Mouse (Mus musculus) limb, embryonic 11.5 days (tissue): Measurements from ENCODE around the gene Mark3. TPM values are rescaled to one million over a fixed set of nuclear protein-coding genes. Genes with fewer than 3 reads are reported as not detected.
"Not testable (repeated sequence)": the region's sequence is repeated elsewhere in the genome, so short reads cannot be mapped to it uniquely, and the experiment has no call there.

ENCODE experiments used
- ATAC-seq: fragments of 200-750 bp; cut with Nextera tagmentation; 2 replicates; pipeline ENCODE4 v1.8.0; 2017; ENCODE audit warnings: low read depth; ENCODE audit not compliant: insufficient number of reproducible peaks, low FRiP score, low TSS enrichment
- DNase-seq: peaks from one replicate; pipeline ENCODE4 v3.0.0-alpha.2; 2015; ENCODE audit warnings: low spot score
- H3K27ac ChIP-seq: fragments of 300-500 bp; sonication (generic); replicated peaks from 2 replicates; pipeline ENCODE4 v1.5.1; 2014; ENCODE audit warnings: low read depth, mild to moderate bottlenecking, low read length
- H3K27me3 ChIP-seq: fragments of 300-500 bp; sonication (generic); 2 replicates; pipeline ENCODE4 v1.6.1; 2014; ENCODE audit warnings: mild to moderate bottlenecking, low read length, mixed read lengths; ENCODE audit not compliant: control insufficient read depth, insufficient read depth
- H3K36me3 ChIP-seq: fragments of 300-500 bp; sonication (generic); 2 replicates; pipeline ENCODE4 v1.6.1; 2014; ENCODE audit warnings: mild to moderate bottlenecking, low read length, moderate library complexity, mixed read lengths; ENCODE audit not compliant: control insufficient read depth, insufficient read depth
- H3K4me1 ChIP-seq: fragments of 300-500 bp; sonication (generic); 2 replicates; pipeline ENCODE4 v1.6.1; 2014; ENCODE audit warnings: low read length, mixed read lengths; ENCODE audit not compliant: control insufficient read depth, insufficient read depth
- H3K4me2 ChIP-seq: fragments of 300-500 bp; sonication (generic); 2 replicates; pipeline ENCODE4 v1.6.1; 2014; ENCODE audit warnings: low read depth, mild to moderate bottlenecking, moderate library complexity; ENCODE audit not compliant: severe bottlenecking
- H3K4me3 ChIP-seq: fragments of 300-500 bp; sonication (generic); 2 replicates; pipeline ENCODE4 v1.5.1; 2014; ENCODE audit warnings: low read depth, low read length
- H3K9ac ChIP-seq: fragments of 300-500 bp; sonication (generic); 2 replicates; pipeline ENCODE4 v1.6.1; 2014; ENCODE audit warnings: mild to moderate bottlenecking, low read length
- H3K9me3 ChIP-seq: fragments of 300-500 bp; sonication (generic); 2 replicates; pipeline ENCODE4 v1.6.1; 2016; ENCODE audit warnings: low read length; ENCODE audit not compliant: control insufficient read depth
- WGBS: fragments of 180-500 bp; shearing (Covaris S2); extraction: QIAGEN DNeasy Blood & Tissue Kit; methylation state at CpG from one replicate; pipeline ENCODE4 v1.1.7; 2014; 5-methylcytosine and 5-hydroxymethylcytosine counted together
- polyA plus RNA-seq: library from polyadenylated mRNA; unstranded; fragments of >200 nt; fragmentation: Nextera tagmentation; extraction: Ambion mirVana; gene quantifications from 2 replicates; pipeline ENCODE4 v1.2.1, GENCODE M21; 2014

The Mark3 gene
- polyA plus RNA-seq, 1 experiment from 2014 or later = 65.4 TPM

- no peak for DNase-seq
- 58% methylated on average over 4 of the region's 4 CpGs for WGBS
Measured at GRCm38 (mm10) chr12:111555357-111555756, 19.0 kb upstream of the Mark3 start.

GRCm38 (mm10) chr12:111555893-111556292 is 18.4 kb upstream of the Mark3 start:
- H3K4me3 ChIP-seq, H3K9me3 ChIP-seq, H3K27ac ChIP-seq, H3K4me2 ChIP-seq, H3K36me3 ChIP-seq, H3K4me1 ChIP-seq, ATAC-seq, DNase-seq, H3K27me3 ChIP-seq, H3K9ac ChIP-seq: not testable (repeated sequence)
- 75% methylated on average over 5 of the region's 5 CpGs for WGBS

More at GRCm38 (mm10) chr12:111555357-111555756, 19.0 kb upstream of the Mark3 start:
- Histone ChIP-seq H3K27ac (no peak overlapping the region), H3K9me3 (no peaks in the 10 kb centered on the region), H3K36me3 (no peaks in the 10 kb centered on the region), H3K27me3 (no peaks in the 10 kb centered on the region), H3K4me2 (no peak overlapping the region), H3K9ac (no peak overlapping the region), H3K4me3 (no peak overlapping the region), H3K4me1 (no peaks in the 10 kb centered on the region)
- no peak for ATAC-seq

- ATAC-seq (no peak), DNase-seq (no peak)
- Histone ChIP-seq H3K36me3 (no peaks in the 10 kb centered on the region), H3K9ac (no peak overlapping the region), H3K27ac (no peak overlapping the region), H3K4me2 (no peak overlapping the region), H3K4me1 (0 out of 2 replicates have a peak, but pooled peaks cover under 1% of the 10 kb centered on the region), H3K27me3 (no peaks in the 10 kb centered on the region), H3K9me3 (no peaks in the 10 kb centered on the region), H3K4me3 (no peak overlapping the region)
- 58% methylated on average over 6 of the region's 6 CpGs for WGBS
Measured at GRCm38 (mm10) chr12:111557538-111557937, 16.8 kb upstream of the Mark3 start.

- no peaks in the 10 kb centered on the region for H3K36me3 ChIP-seq
- no peaks in the 10 kb centered on the region for H3K9me3 ChIP-seq
- 0 out of 2 replicates have a peak, but pooled peaks cover 4% of the 10 kb centered on the region for H3K4me1 ChIP-seq
- H3K4me3 ChIP-seq = no peak overlapping the region
- no peak for ATAC-seq
- no peak for DNase-seq
- no peak overlapping the region for H3K9ac ChIP-seq
- no peak overlapping the region for H3K27ac ChIP-seq
- no peaks in the 10 kb centered on the region for H3K27me3 ChIP-seq
- WGBS = 51% methylated on average over 2 of the region's 2 CpGs
- no peak overlapping the region for H3K4me2 ChIP-seq
Measured at GRCm38 (mm10) chr12:111558655-111559054, 15.7 kb upstream of the Mark3 start.

- no peaks in the 10 kb centered on the region for H3K36me3 ChIP-seq
- WGBS = 64% methylated on average over 18 of the region's 18 CpGs
- H3K4me1 ChIP-seq = 0 out of 2 replicates have a peak, but pooled peaks cover 4% of the 10 kb centered on the region
- H3K9me3 ChIP-seq = no peaks in the 10 kb centered on the region
- H3K27me3 ChIP-seq = no peaks in the 10 kb centered on the region
- no peak overlapping the region for H3K4me3 ChIP-seq
- H3K4me2 ChIP-seq = no peak overlapping the region
- ATAC-seq (no peak), DNase-seq (no peak)
- H3K9ac ChIP-seq = no peak overlapping the region
- H3K27ac ChIP-seq = no peak overlapping the region
Measured at GRCm38 (mm10) chr12:111559647-111560258, 14.6 kb upstream of the Mark3 start.

GRCm38 (mm10) chr12:111560286-111560685 is 14.0 kb upstream of the Mark3 start:
- H3K4me2 ChIP-seq = no peak overlapping the region
- no peak for ATAC-seq

GRCm38 (mm10) chr12:111562276-111562814 is 12.0 kb upstream of the Mark3 start:
- no peak overlapping the region for H3K27ac ChIP-seq
- no peaks in the 10 kb centered on the region for H3K36me3 ChIP-seq
- H3K9ac ChIP-seq = no peak overlapping the region
- 0 out of 2 replicates have a peak, but pooled peaks cover 4% of the 10 kb centered on the region for H3K4me1 ChIP-seq
- no peak overlapping the region for H3K4me2 ChIP-seq
- H3K9me3 ChIP-seq = no peaks in the 10 kb centered on the region
- ATAC-seq (no peak), DNase-seq (no peak)
- H3K4me3 ChIP-seq = no peak overlapping the region
- 49% methylated on average over 4 of the region's 4 CpGs for WGBS
- no peaks in the 10 kb centered on the region for H3K27me3 ChIP-seq

More at GRCm38 (mm10) chr12:111560286-111560685, 14.0 kb upstream of the Mark3 start:
- Histone ChIP-seq H3K27ac (no peak overlapping the region), H3K4me1 (0 out of 2 replicates have a peak, but pooled peaks cover 4% of the 10 kb centered on the region), H3K36me3 (no peaks in the 10 kb centered on the region), H3K27me3 (no peaks in the 10 kb centered on the region), H3K4me3 (no peak overlapping the region), H3K9ac (no peak overlapping the region), H3K9me3 (no peaks in the 10 kb centered on the region)
- DNase-seq = no peak
- WGBS = 72% methylated on average over 5 of the region's 5 CpGs

GRCm38 (mm10) chr12:111563076-111563629 is 11.2 kb upstream of the Mark3 start:
- 39% methylated on average over 5 of the region's 5 CpGs for WGBS
- Histone ChIP-seq H3K9me3 (no peaks in the 10 kb centered on the region), H3K9ac (no peak overlapping the region), H3K27me3 (no peaks in the 10 kb centered on the region), H3K36me3 (no peaks in the 10 kb centered on the region), H3K4me3 (no peak overlapping the region), H3K4me1 (0 out of 2 replicates have a peak, but pooled peaks cover 4% of the 10 kb centered on the region), H3K27ac (no peak overlapping the region), H3K4me2 (no peak overlapping the region)
- DNase-seq (no peak), ATAC-seq (no peak)
